Mouse (Mus musculus): ENCODE measurements around the gene 4931414P19Rik. TPM values are rescaled to one million over a fixed set of nuclear protein-coding genes. Genes with fewer than 3 reads are reported as not detected.
A peak's percentile ranks its signal among the peaks of the same experiment; 100 is the strongest.
"Not testable (repeated sequence)": the region's sequence is repeated elsewhere in the genome, so short reads cannot be mapped to it uniquely, and the experiment has no call there.

Gene 4931414P19Rik
- polyA plus RNA-seq, 1 experiment: 4.8 TPM

DNA sequence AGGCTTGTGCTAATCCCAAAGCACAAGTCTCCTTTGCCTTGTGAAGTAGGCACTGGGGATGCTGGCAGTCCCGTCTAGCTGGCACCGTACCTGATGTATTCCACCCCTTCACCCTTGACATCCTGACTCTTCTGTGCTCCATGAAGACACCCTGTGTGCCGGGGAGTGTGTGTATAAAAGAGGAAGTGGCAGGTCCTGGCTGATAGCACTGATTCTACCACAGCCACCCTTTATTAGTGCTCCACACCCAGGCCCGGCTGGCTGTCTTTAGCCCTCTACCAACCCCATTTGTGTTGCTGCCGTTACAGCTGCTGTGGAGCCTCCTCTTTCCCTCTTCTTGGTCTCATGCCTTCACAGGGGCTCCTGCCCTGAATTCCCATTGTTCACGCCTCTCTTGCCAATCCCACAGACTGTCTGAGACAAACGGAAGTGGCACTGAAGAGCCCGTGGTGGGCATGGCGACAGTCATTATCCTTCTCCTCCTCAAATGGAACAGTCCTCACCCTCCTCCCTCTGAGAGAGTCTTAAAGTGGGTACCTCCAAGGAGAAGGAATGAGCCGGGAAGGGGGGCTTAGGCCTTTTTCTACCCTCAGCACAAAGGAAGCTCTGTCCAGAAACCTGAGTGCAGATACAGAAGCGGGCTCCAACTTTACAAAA, 24.9 kb upstream of the 4931414P19Rik start:
- no peak overlapping the region for H3K27ac ChIP-seq (ENCODE audit: insufficient read depth, low read length)
- TF ChIP-seq POLR2A (IDR thresholded peaks at IDR 0.05; ENCODE audit: low read depth, low read length) (no peak), CTCF (IDR thresholded peaks at IDR 0.05; ENCODE audit: borderline replicate concordance, insufficient read depth, low read length) (no peak)
- H3K4me3 ChIP-seq (ENCODE audit: insufficient read depth, low read length): no peak overlapping the region
- no peaks in the 10 kb centered on the region for H3K4me1 ChIP-seq (ENCODE audit: control insufficient read depth, insufficient read depth, low read length)

DNA sequence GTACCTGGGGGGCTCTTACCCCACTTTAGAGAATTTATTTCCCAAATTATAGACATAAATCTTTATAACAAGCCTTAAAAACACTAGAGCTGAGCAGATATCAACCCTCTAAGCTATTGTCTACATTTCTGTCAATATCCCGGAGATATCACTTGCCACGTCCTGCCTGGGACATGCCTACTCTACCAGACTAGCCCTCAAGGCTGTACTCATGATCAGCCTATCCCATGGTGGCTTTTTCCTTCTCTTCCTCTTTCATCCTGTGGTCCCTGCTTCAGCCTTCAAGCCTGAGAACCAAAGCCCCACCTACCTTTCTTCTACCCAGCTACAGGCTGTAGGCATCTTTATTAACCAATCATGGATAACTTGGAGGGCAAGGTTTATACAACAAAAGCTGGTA, 24.0 kb upstream of the 4931414P19Rik start:
- Histone ChIP-seq H3K4me3 (ENCODE audit: insufficient read depth, low read length) (no peak overlapping the region), H3K4me1 (ENCODE audit: control insufficient read depth, insufficient read depth, low read length) (no peaks in the 10 kb centered on the region), H3K27ac (ENCODE audit: insufficient read depth, low read length) (no peak overlapping the region)
- TF ChIP-seq POLR2A (IDR thresholded peaks at IDR 0.05; ENCODE audit: low read depth, low read length) (no peak), CTCF (IDR thresholded peaks at IDR 0.05; ENCODE audit: borderline replicate concordance, insufficient read depth, low read length) (no peak)

GRCm38 (mm10) chr14:54628103-54628502, 22.3 kb upstream of the 4931414P19Rik start:
- H3K27ac ChIP-seq (ENCODE audit: insufficient read depth, low read length): no peak overlapping the region
- no peaks in the 10 kb centered on the region for H3K4me1 ChIP-seq (ENCODE audit: control insufficient read depth, insufficient read depth, low read length)
- H3K4me3 ChIP-seq (ENCODE audit: insufficient read depth, low read length): no peak overlapping the region
- TF ChIP-seq CTCF (IDR thresholded peaks at IDR 0.05; ENCODE audit: borderline replicate concordance, insufficient read depth, low read length): no peak
- TF ChIP-seq POLR2A (IDR thresholded peaks at IDR 0.05; ENCODE audit: low read depth, low read length): no peak

- Histone ChIP-seq H3K4me1 (ENCODE audit: control insufficient read depth, insufficient read depth, low read length) (no peaks in the 10 kb centered on the region), H3K27ac (ENCODE audit: insufficient read depth, low read length) (no peak overlapping the region), H3K4me3 (ENCODE audit: insufficient read depth, low read length) (no peak overlapping the region)
- TF ChIP-seq POLR2A (IDR thresholded peaks at IDR 0.05; ENCODE audit: low read depth, low read length): no peak
Measured at GRCm38 (mm10) chr14:54624976-54625375, 19.2 kb upstream of the 4931414P19Rik start.

DNA sequence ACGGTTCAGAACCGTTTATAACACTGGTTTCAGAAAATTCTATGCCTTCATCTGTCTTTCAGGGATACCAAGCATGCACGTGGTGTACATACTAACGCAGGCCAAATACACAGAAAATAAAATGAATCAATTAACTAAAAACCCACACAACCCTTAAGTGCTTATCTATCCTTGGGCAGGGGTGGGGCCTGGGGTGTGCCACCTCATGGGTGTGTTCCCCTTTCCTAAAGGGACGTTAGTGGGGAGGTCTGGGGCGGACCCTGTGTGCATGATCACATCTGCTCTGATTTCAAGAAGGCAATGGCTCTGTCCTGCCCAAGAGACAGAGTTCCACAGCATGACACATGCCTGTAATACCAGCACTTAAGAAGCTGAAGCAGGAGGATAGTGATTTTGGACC, 17.5 kb upstream of the 4931414P19Rik start:
- H3K4me1 ChIP-seq (ENCODE audit: control insufficient read depth, insufficient read depth, low read length): no peaks in the 10 kb centered on the region
- H3K4me3 ChIP-seq (ENCODE audit: insufficient read depth, low read length): no peak overlapping the region
- no peak for TF ChIP-seq CTCF (IDR thresholded peaks at IDR 0.05; ENCODE audit: borderline replicate concordance, insufficient read depth, low read length)
- no peak for TF ChIP-seq POLR2A (IDR thresholded peaks at IDR 0.05; ENCODE audit: low read depth, low read length)
- H3K27ac ChIP-seq (ENCODE audit: insufficient read depth, low read length): no peak overlapping the region

DNA sequence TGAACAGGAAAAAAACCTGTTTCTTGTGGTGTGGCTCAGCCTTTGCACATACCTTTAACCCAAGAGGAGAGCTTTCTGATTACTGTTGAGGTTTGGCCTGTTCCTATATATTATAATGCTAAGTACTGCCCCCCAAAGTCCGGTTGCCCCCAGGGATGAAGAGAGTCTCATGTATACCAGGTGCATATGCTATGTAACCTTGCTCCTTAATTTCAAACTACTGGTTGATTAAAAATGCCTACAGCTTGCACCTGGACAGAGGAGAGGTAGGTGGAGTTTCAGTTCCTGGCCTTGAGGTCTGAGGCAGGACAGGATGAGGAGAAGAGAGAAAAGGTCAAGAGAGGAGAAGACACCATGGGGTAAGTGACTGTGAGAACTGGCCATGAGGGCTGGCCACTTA, 15.3 kb upstream of the 4931414P19Rik start, which contains the start of gene Psmb11:
Gene Psmb11 (plus strand): TSS at position 301 of the 400 bp plus-strand sequence.
- TF ChIP-seq CTCF (IDR thresholded peaks at IDR 0.05; ENCODE audit: borderline replicate concordance, insufficient read depth, low read length) (no peak), POLR2A (IDR thresholded peaks at IDR 0.05; ENCODE audit: low read depth, low read length) (no peak)

DNA sequence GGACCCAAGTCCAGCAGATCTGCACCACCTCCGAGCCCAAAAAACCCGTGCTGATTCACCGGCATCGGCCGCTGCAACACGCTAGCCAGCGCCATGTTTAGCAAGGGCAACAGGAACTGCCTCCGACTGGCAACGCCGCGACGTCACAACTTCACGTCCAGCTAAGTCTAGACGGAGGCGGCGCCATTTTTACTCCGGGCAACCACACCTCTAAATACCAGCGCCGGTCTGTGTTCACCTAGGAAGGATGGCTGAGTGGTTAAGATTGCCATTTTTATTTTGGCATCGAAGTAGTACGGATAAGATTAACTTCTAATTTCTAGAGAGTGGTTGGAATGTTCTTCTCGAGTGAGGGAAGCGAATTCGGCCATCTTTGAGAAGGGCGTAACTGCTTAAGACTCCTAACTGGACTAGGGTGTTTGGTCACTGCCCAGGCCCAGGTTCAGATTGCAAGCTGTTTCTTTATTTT, 12.1 kb upstream of the 4931414P19Rik start, which contains the start of gene Psmb5:
Gene Psmb5 (minus strand): TSS at position 126 of the 469 bp plus-strand sequence.
- TF ChIP-seq POLR2A (IDR thresholded peaks at IDR 0.05; ENCODE audit: low read depth, low read length): peak; percentile 80
- no peak for TF ChIP-seq CTCF (IDR thresholded peaks at IDR 0.05; ENCODE audit: borderline replicate concordance, insufficient read depth, low read length)
- peak within 1 kb of the TSS; percentile 55 for H3K27ac ChIP-seq (ENCODE audit: insufficient read depth, low read length)
- peaks cover 3% of the 10 kb centered on the region; the same call in 1 of the 2 replicates for H3K4me1 ChIP-seq (ENCODE audit: control insufficient read depth, insufficient read depth, low read length)
- H3K4me3 ChIP-seq (ENCODE audit: insufficient read depth, low read length): peak within 1 kb of the TSS; percentile 91

More for the DNA sequence above, 15.3 kb upstream of the 4931414P19Rik start, which contains the start of gene Psmb11:
- no peaks in the 10 kb centered on the region; the same call in 1 of the 2 replicates for H3K4me1 ChIP-seq (ENCODE audit: control insufficient read depth, insufficient read depth, low read length)
- no peak within 1 kb of the TSS for H3K4me3 ChIP-seq (ENCODE audit: insufficient read depth, low read length)
- no peak within 1 kb of the TSS for H3K27ac ChIP-seq (ENCODE audit: insufficient read depth, low read length)

DNA sequence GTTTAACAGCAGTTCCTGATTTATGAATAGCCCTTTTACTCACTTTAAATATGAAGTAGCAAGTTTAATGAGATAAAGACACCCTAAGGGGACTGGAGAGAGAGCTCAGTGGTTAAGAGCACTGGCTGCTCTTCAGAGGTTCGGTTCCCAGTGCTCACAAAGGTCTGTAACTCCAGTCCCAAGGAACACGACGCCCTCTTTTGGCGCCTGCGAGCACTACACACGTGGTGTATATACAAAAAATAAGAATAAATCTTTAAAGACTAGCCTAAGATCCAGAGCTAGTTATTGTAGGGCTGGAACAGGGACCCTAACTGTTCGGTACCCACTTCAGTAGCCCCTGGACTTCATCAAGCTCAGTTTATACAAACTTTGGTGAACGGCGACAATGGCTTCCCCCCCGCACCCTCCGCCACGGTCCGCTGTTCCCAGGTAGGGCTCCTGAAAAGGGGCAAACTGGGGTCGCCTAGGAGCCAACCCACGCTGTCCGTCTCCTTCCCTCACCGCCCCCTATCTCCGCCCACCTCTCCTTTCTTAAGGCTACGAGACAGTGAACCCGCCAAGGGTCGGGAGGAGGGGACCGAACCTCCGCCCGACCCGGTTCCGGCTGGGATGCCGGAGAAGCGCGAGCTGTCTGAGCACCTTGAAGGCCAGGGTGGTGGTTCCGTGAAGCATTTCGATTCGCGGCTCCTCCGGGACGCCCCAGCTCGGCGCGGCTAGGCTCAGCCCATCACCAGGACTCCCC, 11.5 kb upstream of the 4931414P19Rik start:
- Histone ChIP-seq H3K27ac (ENCODE audit: insufficient read depth, low read length) (no peak overlapping the region), H3K4me3 (ENCODE audit: insufficient read depth, low read length) (peak overlapping the region; percentile 91), H3K4me1 (ENCODE audit: control insufficient read depth, insufficient read depth, low read length) (peaks cover 3% of the 10 kb centered on the region; the same call in 1 of the 2 replicates)
- TF ChIP-seq POLR2A (IDR thresholded peaks at IDR 0.05; ENCODE audit: low read depth, low read length) (no peak), CTCF (IDR thresholded peaks at IDR 0.05; ENCODE audit: borderline replicate concordance, insufficient read depth, low read length) (no peak)

- Histone ChIP-seq H3K4me1 (ENCODE audit: control insufficient read depth, insufficient read depth, low read length) (peaks cover 3% of the 10 kb centered on the region; the same call in 1 of the 2 replicates), H3K27ac (ENCODE audit: insufficient read depth, low read length) (no peak overlapping the region), H3K4me3 (ENCODE audit: insufficient read depth, low read length) (no peak overlapping the region)
- TF ChIP-seq CTCF (IDR thresholded peaks at IDR 0.05; ENCODE audit: borderline replicate concordance, insufficient read depth, low read length): no peak
- no peak for TF ChIP-seq POLR2A (IDR thresholded peaks at IDR 0.05; ENCODE audit: low read depth, low read length)
Measured at GRCm38 (mm10) chr14:54616226-54616825, 10.5 kb upstream of the 4931414P19Rik start.

DNA sequence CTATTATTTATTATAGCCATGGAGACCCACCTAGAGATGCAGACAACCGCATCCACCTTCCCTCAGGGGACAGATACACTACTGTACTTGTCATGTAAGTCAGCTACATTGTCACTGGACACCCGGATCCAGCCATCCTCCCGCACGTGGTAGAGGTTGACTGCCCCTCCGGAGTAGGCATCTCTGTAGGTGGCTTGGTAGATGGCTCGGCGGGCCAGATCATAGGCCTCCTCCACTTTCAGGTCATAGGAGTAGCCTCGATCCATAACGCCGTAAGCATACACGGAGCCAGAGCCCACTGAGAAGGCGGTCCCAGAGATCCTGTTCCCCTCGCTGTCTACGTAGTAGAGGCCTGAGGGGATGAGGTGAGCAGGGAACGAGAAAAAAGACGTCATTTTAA, 8.3 kb upstream of the 4931414P19Rik start:
- not testable (repeated sequence) for H3K27ac ChIP-seq (ENCODE audit: insufficient read depth, low read length); H3K4me3 ChIP-seq (ENCODE audit: insufficient read depth, low read length); H3K4me1 ChIP-seq (ENCODE audit: control insufficient read depth, insufficient read depth, low read length)

Data from embryonic fibroblast, embryonic 13.5 days (primary cell).